Mouse (Mus musculus): ENCODE data around the gene Castor2. TPM values are rescaled to one million over a fixed set of nuclear protein-coding genes. Genes with fewer than 3 reads are reported as not detected.

Castor2 gene
- 10 to 100 TPM; 75.2 to 76.4 TPM for total RNA-seq (2021)
- long read RNA-seq, full-length matches to known transcripts = 41 of 82 reads
- long read RNA-seq, partial matches to known transcripts = 29 of 82 reads
- long read RNA-seq, other reads (novel, unspliced or antisense) = 12 of 82 reads

GRCm38 (mm10) chr5:134099496-134100211 is at the start of gene Castor2:
Gene Castor2, plus strand, starts transcription at chr5:134099711.
- peak; percentile 95 to 98 for DNase-seq (ENCODE audit: low spot score in 2 of 2)

- no peak for DNase-seq (ENCODE audit: low spot score in 2 of 2)
These were observed 48.8 kb upstream of the Castor2 start for GRCm38 (mm10) chr5:134050711-134051110.

- no peak for DNase-seq (ENCODE audit: low spot score in 2 of 2)
These were observed 46.9 kb upstream of the Castor2 start for GRCm38 (mm10) chr5:134052614-134053013.

- DNase-seq (ENCODE audit: low spot score in 2 of 2) = no peak
These were observed 45.0 kb upstream of the Castor2 start for GRCm38 (mm10) chr5:134054496-134054895.

GRCm38 (mm10) chr5:134058793-134059352 is 40.6 kb upstream of the Castor2 start:
- DNase-seq (ENCODE audit: low spot score in 2 of 2) = no peak

GRCm38 (mm10) chr5:134063362-134064064 is 36.0 kb upstream of the Castor2 start:
- DNase-seq (ENCODE audit: low spot score in 2 of 2) = peak; percentile 72 to 93

- DNase-seq (ENCODE audit: low spot score in 2 of 2) = no peak
These were observed 33.2 kb upstream of the Castor2 start for GRCm38 (mm10) chr5:134066261-134066660.

GRCm38 (mm10) chr5:134067924-134068323 is 31.6 kb upstream of the Castor2 start:
- peak in 1 of 2 experiments; percentile 36 for DNase-seq (ENCODE audit: low spot score in 2 of 2)

- no peak for DNase-seq (ENCODE audit: low spot score in 2 of 2)
These were observed 25.9 kb upstream of the Castor2 start for GRCm38 (mm10) chr5:134073512-134074041.

GRCm38 (mm10) chr5:134074368-134074767 is 25.1 kb upstream of the Castor2 start:
- DNase-seq (ENCODE audit: low spot score in 2 of 2) = no peak

GRCm38 (mm10) chr5:134076175-134076574 is 23.3 kb upstream of the Castor2 start:
- DNase-seq (ENCODE audit: low spot score in 2 of 2) = no peak

GRCm38 (mm10) chr5:134080685-134081548 is 18.6 kb upstream of the Castor2 start:
- no peak for DNase-seq (ENCODE audit: low spot score in 2 of 2)

- DNase-seq (ENCODE audit: low spot score in 2 of 2) = no peak
These were observed 14.3 kb upstream of the Castor2 start for GRCm38 (mm10) chr5:134085227-134085626.

GRCm38 (mm10) chr5:134085887-134086639 is 13.4 kb upstream of the Castor2 start:
- DNase-seq (ENCODE audit: low spot score in 2 of 2) = no peak

GRCm38 (mm10) chr5:134087211-134087610 is 12.3 kb upstream of the Castor2 start:
- DNase-seq (ENCODE audit: low spot score in 2 of 2) = peak in 1 of 2 experiments; percentile 27

- DNase-seq (ENCODE audit: low spot score in 2 of 2) = no peak
These were observed 3.7 kb upstream of the Castor2 start for GRCm38 (mm10) chr5:134095766-134096165.

GRCm38 (mm10) chr5:134098341-134098902 is 1.1 kb upstream of the Castor2 start:
- no peak for DNase-seq (ENCODE audit: low spot score in 2 of 2)

GRCm38 (mm10) chr5:134098976-134099375 is 535 bp upstream of the Castor2 start:
- peak; percentile 27 to 69 for DNase-seq (ENCODE audit: low spot score in 2 of 2)

- DNase-seq (ENCODE audit: low spot score in 2 of 2) = no peak
These were observed 791 bp downstream of the Castor2 start for GRCm38 (mm10) chr5:134100232-134100771.
